Mouse (Mus musculus): ENCODE data around the gene Alkbh6.

GRCm38 (mm10) chr7:30320946-30321345 is 12.4 kb downstream of the Alkbh6 start:
- TF ChIP-seq CTCF (IDR thresholded peaks at IDR 0.05): no peak
- no peak for TF ChIP-seq POLR2A (IDR thresholded peaks at IDR 0.05; ENCODE audit: insufficient read depth, low read depth, low read length)
- no peak for TF ChIP-seq EP300 (IDR thresholded peaks at IDR 0.05; ENCODE audit: insufficient read depth, low read depth, low read length)
